Mouse (Mus musculus) midbrain, postnatal 0 days (tissue): ENCODE data around the gene Zbed5. TPM values are rescaled to one million over a fixed set of nuclear protein-coding genes. Genes with fewer than 3 reads are reported as not detected.
A peak's percentile ranks its signal among the peaks of the same experiment; 100 is the strongest.
"Not testable (repeated sequence)": the region's sequence is repeated elsewhere in the genome, so short reads cannot be mapped to it uniquely, and the experiment has no call there.

ENCODE experiments used
- ATAC-seq: fragments of 200-750 bp; cut with Nextera tagmentation; 2 replicates; pipeline ENCODE4 v1.8.0; 2017; ENCODE audit warnings: moderate number of reproducible peaks, mild to moderate bottlenecking, moderate TSS enrichment, moderate library complexity; ENCODE audit not compliant: low FRiP score
- DNase-seq: peaks from one replicate; pipeline ENCODE4 v3.0.0-alpha.2; 2015; ENCODE audit warnings: low spot score
- H3K27ac ChIP-seq: fragments of 300-500 bp; sonication (generic); 2 replicates; pipeline ENCODE4 v1.5.1; 2014; ENCODE audit warnings: low read depth, mild to moderate bottlenecking, low read length, mixed read lengths
- H3K27me3 ChIP-seq: fragments of 300-500 bp; sonication (generic); 2 replicates; pipeline ENCODE4 v1.6.1; 2014; ENCODE audit warnings: low read length, control low read depth, mixed read lengths; ENCODE audit not compliant: insufficient read depth
- H3K36me3 ChIP-seq: fragments of 300-500 bp; sonication (generic); 2 replicates; pipeline ENCODE4 v1.6.1; 2014; ENCODE audit warnings: low read length, control low read depth, mixed read lengths; ENCODE audit not compliant: insufficient read depth
- H3K4me1 ChIP-seq: fragments of 300-500 bp; sonication (generic); 2 replicates; pipeline ENCODE4 v1.6.1; 2014; ENCODE audit warnings: mild to moderate bottlenecking, control low read depth, antibody characterized with exemption, low read length, mixed read lengths; ENCODE audit not compliant: insufficient read depth
- H3K4me2 ChIP-seq: fragments of 300-500 bp; sonication (generic); 2 replicates; pipeline ENCODE4 v1.6.1; 2014; ENCODE audit warnings: low read depth, mild to moderate bottlenecking, low read length, mixed read lengths; ENCODE audit not compliant: poor library complexity, severe bottlenecking
- H3K4me3 ChIP-seq: fragments of 300-500 bp; sonication (generic); 2 replicates; pipeline ENCODE4 v1.5.1; 2014; ENCODE audit warnings: low read depth, mild to moderate bottlenecking, low read length, moderate library complexity
- H3K9ac ChIP-seq: fragments of 300-500 bp; sonication (generic); replicated peaks from 2 replicates; pipeline ENCODE4 v1.6.1; 2014; ENCODE audit warnings: mild to moderate bottlenecking, low read length, moderate library complexity, mixed read lengths; ENCODE audit not compliant: poor library complexity, severe bottlenecking
- H3K9me3 ChIP-seq: fragments of 300-500 bp; sonication (generic); 2 replicates; pipeline ENCODE4 v1.6.1; 2016; ENCODE audit warnings: low read length, control low read depth
- CTCF ChIP-seq: IDR thresholded peaks from 2 replicates; pipeline ENCODE4 v1.5.1; 2016; ENCODE audit warnings: antibody characterized with exemption, mild to moderate bottlenecking
- WGBS: fragments of 180-500 bp; shearing (Covaris S2); extraction: QIAGEN DNeasy Blood & Tissue Kit; methylation state at CpG from one replicate; pipeline ENCODE4 v1.1.7; 2014; 5-methylcytosine and 5-hydroxymethylcytosine counted together
- polyA plus RNA-seq: library from polyadenylated mRNA; unstranded; fragments of >200 nt; fragmentation: Nextera tagmentation; extraction: Ambion mirVana; gene quantifications from 2 replicates; pipeline ENCODE4 v1.2.1, GENCODE M21; 2015
- total RNA-seq: library from RNA; depleted of rRNA; stranded (reverse); fragments of >200 nt; gene quantifications from 2 replicates; pipeline ENCODE4 v1.2.3, GENCODE M21; 2014

The Zbed5 gene
- total and polyA plus RNA-seq, 2 experiments from 2014 or later, result 10.9 to 15.1 TPM

DNA sequence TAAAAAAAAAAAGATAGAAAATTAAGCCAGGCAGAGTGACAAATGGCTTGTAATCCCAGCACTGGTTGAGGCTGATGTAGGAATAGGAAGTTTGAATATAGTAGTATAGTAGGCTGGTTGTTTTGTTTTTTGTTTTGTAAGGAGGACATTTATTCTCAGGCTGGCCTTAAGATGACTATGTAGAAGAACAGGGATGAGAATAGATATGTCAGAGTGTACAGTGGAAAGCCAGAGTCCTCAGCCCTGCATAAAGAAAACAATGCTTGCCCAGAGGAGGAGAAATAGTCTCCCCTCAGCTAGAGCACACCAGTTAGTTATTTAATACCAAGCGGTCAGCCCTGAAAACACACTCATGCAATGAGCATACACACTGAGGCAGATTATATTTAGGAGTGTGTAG, 2.9 kb downstream of the Zbed5 start, which contains the start of gene Phkg1:
Gene Phkg1 (minus strand): TSS at position 101 of the 400 bp plus-strand sequence.
- WGBS, result 98% methylated on average over 1 of the region's 1 CpGs
- DNase-seq, result no peak
- no peak for TF ChIP-seq CTCF
- ATAC-seq, result no peak
- Histone ChIP-seq H3K9ac (no peak within 1 kb of the TSS), H3K4me2 (no peak within 1 kb of the TSS), H3K4me1 (peaks cover 7% of the 10 kb centered on the region; the same call in 1 of the 2 replicates), H3K27ac (no peak within 1 kb of the TSS), H3K27me3 (no peaks in the 10 kb centered on the region), H3K9me3 (no peaks in the 10 kb centered on the region), H3K4me3 (no peak within 1 kb of the TSS), H3K36me3 (peaks cover 19% of the 10 kb centered on the region; the same call in 1 of the 2 replicates)

DNA sequence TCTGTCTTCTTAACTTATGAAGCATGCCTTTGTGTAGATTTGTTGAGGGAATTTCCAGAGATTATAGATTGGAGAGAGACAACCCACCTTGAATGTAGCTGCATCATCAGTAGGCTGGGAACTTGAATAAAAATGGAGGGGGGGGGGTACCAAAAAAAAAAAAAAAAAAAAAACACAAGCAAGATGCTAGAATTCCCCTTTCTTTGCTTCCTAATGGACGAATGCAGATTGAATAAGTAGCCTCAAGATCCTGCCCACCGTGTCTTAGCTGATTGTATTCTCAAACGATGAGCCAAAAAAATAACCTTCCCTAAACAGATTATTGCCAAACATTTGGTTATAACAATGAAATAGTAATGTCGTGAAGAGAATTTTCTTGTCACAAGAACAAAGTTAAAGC, 12.3 kb downstream of the Zbed5 start:
- no peak for TF ChIP-seq CTCF
- Histone ChIP-seq H3K4me3 (peak overlapping the region; percentile 62), H3K9ac (peak overlapping the region; percentile 91), H3K36me3 (0 out of 2 replicates have a peak, but pooled peaks cover 3% of the 10 kb centered on the region), H3K9me3 (no peaks in the 10 kb centered on the region), H3K4me1 (peaks cover 3% of the 10 kb centered on the region; the same call in 1 of the 2 replicates), H3K27me3 (no peaks in the 10 kb centered on the region), H3K27ac (peak overlapping the region; percentile 91), H3K4me2 (peak overlapping the region; percentile 82)
- DNase-seq (no peak), ATAC-seq (no peak)
- 14% methylated on average over 4 of the region's 4 CpGs for WGBS

DNA sequence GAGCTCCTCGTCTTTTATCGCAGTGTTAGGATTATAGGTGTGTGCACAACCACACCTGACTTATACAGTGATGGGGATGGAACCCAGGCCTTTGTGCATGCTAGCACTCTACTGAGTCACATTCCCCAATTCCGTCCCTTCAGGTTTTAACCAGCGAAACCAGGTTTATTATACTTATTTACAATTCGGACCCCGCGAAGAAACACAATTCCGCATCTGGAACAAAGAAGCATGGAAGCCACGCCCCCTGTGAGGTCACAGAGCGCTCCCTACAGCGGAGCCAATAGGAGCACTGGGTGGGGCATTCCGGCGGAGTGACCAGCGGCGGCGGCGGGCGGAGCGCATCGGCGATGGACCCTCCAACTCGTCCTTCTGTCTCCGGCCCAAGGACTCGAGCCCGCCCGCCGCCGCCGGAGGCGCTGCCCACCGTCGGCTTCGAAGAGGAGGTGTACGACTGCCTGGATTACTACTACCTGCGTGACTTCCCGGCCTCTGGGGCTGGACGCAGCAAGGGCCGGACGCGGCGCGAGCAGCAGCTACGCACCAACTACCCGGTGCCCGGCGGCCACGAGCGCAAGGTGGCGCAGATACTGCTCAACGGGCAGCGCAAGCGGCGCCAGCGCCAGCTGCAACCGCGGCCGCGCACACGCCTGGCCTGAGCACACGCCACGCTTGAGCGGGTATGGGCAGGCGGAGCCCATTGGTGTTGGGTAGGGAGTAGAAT, 12.9 kb downstream of the Zbed5 start, which contains the start of gene Nupr1l:
Gene Nupr1l (plus strand): TSS at position 299 of the 724 bp plus-strand sequence.
- under 1% methylated on average over 63 of the region's 63 CpGs for WGBS

DNA sequence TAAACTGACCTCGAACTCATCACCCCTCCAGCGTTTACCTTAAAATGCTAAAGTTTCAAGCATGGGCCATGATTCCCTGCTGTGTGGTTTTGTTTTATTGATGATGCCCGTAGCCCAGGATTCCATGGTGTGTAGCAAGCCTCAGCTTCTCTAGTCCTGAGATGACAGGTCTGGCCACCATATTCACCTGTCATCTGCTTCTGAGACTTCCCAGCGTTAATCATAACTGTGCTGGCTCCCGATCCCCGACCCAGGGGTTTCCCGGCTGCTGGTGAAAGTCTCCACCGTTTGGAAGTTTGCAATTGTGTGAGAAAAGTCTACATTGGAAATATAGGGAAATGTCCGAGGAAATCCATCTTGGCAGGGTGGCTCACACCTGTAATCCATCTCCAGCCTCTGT, 13.6 kb downstream of the Zbed5 start:
- Histone ChIP-seq H3K4me2 (peak overlapping the region; percentile 82), H3K4me1 (peaks cover 3% of the 10 kb centered on the region; the same call in 1 of the 2 replicates), H3K27me3 (no peaks in the 10 kb centered on the region), H3K4me3 (peak overlapping the region; percentile 62), H3K36me3 (no peaks in the 10 kb centered on the region), H3K9me3 (no peaks in the 10 kb centered on the region), H3K27ac (peak overlapping the region; percentile 91), H3K9ac (peak overlapping the region; percentile 91)
- WGBS, result 73% methylated on average over 9 of the region's 9 CpGs
- TF ChIP-seq CTCF, result no peak
- no peak for DNase-seq
- ATAC-seq, result no peak

More for the DNA sequence above, 12.9 kb downstream of the Zbed5 start, which contains the start of gene Nupr1l:
- Histone ChIP-seq H3K27me3 (no peaks in the 10 kb centered on the region), H3K4me1 (peaks cover 3% of the 10 kb centered on the region; the same call in 1 of the 2 replicates), H3K4me2 (peak within 1 kb of the TSS; percentile 82), H3K9ac (peak within 1 kb of the TSS; percentile 91), H3K27ac (peak within 1 kb of the TSS; percentile 91), H3K36me3 (no peaks in the 10 kb centered on the region), H3K9me3 (no peaks in the 10 kb centered on the region), H3K4me3 (peak within 1 kb of the TSS; percentile 62)
- peak; percentile 58 for TF ChIP-seq CTCF
- DNase-seq, result peak; percentile 97
- peak; percentile 96 for ATAC-seq

DNA sequence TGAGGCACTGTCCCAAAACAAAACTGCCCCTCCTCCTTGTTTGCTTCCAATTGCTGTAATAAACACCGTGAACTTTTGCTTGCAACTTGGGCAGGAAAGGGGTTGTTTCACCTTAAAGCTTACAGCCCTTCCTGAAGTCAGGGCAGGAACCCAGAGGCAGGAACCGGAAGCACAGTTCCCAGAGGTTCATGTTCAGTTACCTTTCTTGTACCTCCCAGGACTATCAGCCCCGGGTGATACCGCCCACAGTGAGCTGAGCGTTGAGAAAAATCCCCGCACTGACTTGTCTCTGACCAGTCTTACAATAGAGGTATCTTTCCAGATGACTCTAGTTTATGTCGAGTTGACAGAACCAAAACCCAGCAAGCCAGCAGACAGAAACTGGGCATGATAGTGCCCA, 14.1 kb downstream of the Zbed5 start:
- no peak overlapping the region for H3K4me3 ChIP-seq
- no peaks in the 10 kb centered on the region for H3K36me3 ChIP-seq
- no peak overlapping the region for H3K9ac ChIP-seq
- H3K27ac ChIP-seq, result no peak overlapping the region
- no peak for TF ChIP-seq CTCF
- 85% methylated on average over 7 of the region's 7 CpGs for WGBS
- peaks cover 3% of the 10 kb centered on the region; the same call in 1 of the 2 replicates for H3K4me1 ChIP-seq
- H3K9me3 ChIP-seq, result no peaks in the 10 kb centered on the region
- no peaks in the 10 kb centered on the region for H3K27me3 ChIP-seq
- DNase-seq (no peak), ATAC-seq (no peak)
- no peak overlapping the region for H3K4me2 ChIP-seq

DNA sequence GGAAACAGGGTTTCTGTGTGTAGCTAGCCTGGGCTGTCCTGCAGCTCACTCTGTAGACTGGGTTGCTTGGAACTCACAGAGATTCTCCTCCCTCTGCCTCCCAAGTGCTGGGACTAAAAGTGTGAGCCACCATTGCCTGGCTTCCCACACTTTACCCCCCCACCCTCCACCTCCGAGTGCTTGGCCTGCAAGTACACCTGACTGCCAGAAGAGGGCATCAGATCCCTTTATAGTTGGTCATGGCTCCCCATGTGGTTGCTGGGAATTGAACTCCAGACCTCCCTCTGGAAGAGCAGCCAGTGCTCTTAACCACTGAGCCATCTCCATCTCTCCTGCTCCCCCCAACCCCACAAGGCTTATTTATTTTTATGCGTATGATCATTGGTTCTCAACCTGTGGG, 18.5 kb downstream of the Zbed5 start:
- peak; percentile 60 for TF ChIP-seq CTCF
- Histone ChIP-seq H3K4me1 (peaks cover 3% of the 10 kb centered on the region; the same call in 1 of the 2 replicates), H3K4me3 (no peak overlapping the region), H3K9me3 (no peaks in the 10 kb centered on the region), H3K4me2 (no peak overlapping the region), H3K27ac (no peak overlapping the region), H3K27me3 (no peaks in the 10 kb centered on the region), H3K36me3 (no peaks in the 10 kb centered on the region), H3K9ac (no peak overlapping the region)
- ATAC-seq, result no peak
- DNase-seq, result no peak
- 21% methylated on average over 2 of the region's 2 CpGs for WGBS

DNA sequence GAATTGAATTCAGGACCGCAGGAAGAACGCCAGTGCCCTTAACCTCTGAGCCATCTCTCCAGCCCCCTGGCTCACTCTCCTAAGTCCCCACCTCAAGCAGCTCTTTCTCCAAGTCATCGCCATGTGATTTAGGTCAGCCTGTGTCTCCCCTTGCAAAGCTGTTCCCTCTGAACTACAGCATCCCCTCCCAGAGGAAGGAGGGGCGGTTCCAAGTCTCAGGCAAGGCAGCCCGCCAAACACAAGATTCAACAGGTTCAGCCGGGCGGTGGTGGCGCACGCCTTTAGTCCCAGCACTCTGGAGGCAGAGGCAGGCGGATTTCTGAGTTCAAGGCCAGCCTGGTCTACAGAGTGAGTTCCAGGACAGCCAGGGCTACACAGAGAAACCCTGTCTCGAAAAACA, 20.0 kb downstream of the Zbed5 start:
- 87% methylated on average over 11 of the region's 11 CpGs for WGBS

More for the DNA sequence above, 20.0 kb downstream of the Zbed5 start:
- not testable (repeated sequence) for DNase-seq, H3K27me3 ChIP-seq, H3K4me2 ChIP-seq, H3K4me3 ChIP-seq, H3K9ac ChIP-seq, H3K36me3 ChIP-seq, H3K27ac ChIP-seq, H3K9me3 ChIP-seq, ATAC-seq, H3K4me1 ChIP-seq
